Mouse (Mus musculus) thymus, adult 2 months (tissue): ENCODE data around the gene Iqcd.

Experiments used
- CTCF ChIP-seq: fragments of 200-500 bp; IDR thresholded peaks from 2 replicates; pipeline ENCODE4 v1.5.1; 2012; ENCODE audit warnings: mild to moderate bottlenecking, control low read depth, low read length, moderate library complexity, borderline replicate concordance; ENCODE audit not compliant: control insufficient read depth, poor library complexity, insufficient read depth; ENCODE audit errors: extremely low read depth
- POLR2A ChIP-seq: fragments of 200-500 bp; IDR thresholded peaks from 2 replicates; pipeline ENCODE4 v1.6.1; 2012; ENCODE audit warnings: mild to moderate bottlenecking, low read length, control low read depth, moderate library complexity; ENCODE audit not compliant: control insufficient read depth, poor library complexity, insufficient read depth; ENCODE audit errors: extremely low read depth

GRCm38 (mm10) chr5:120634131-120634530 is 45.3 kb downstream of the Iqcd start, which contains the start of gene Cfap73:
- TF ChIP-seq POLR2A (no peak), CTCF (no peak)
